Mouse (Mus musculus) thymus, postnatal 0 days (tissue): ENCODE results near the gene Atp2a2. TPM values are rescaled to one million over a fixed set of nuclear protein-coding genes. Genes with fewer than 3 reads are reported as not detected.
"Not testable (repeated sequence)": the region's sequence is repeated elsewhere in the genome, so short reads cannot be mapped to it uniquely, and the experiment has no call there.

Experiments
- DNase-seq: peaks from one replicate; pipeline ENCODE4 v3.0.0-alpha.2; 2015; ENCODE audit warnings: low spot score
- polyA plus RNA-seq: library from polyadenylated mRNA; unstranded; fragments of >200 nt; fragmentation: Nextera tagmentation; extraction: Ambion mirVana; gene quantifications from 2 replicates; pipeline ENCODE4 v1.2.1, GENCODE M21; 2015

The Atp2a2 gene
- polyA plus RNA-seq, 1 experiment from 2014 or later = 22.6 TPM

DNA sequence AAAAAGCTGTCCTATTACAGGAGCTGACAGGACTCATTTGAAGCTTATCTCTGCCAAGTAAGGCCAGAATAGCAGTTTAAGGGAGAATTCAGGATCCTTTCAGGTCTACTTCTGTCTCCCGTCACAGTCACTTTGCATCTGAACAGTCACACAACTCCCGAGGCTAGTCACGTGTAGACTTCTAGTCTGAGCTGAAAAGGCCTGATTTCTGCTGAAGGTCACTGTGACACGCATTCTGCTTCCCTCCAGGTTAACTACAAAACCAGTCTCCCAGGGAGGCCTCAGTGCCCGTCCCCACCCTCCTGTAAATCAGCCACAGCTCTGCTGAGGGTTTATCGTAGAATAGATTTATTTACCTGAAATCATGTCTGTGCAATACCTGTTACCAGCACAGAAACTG, 48.8 kb downstream of the Atp2a2 start:
- no peak for DNase-seq

DNA sequence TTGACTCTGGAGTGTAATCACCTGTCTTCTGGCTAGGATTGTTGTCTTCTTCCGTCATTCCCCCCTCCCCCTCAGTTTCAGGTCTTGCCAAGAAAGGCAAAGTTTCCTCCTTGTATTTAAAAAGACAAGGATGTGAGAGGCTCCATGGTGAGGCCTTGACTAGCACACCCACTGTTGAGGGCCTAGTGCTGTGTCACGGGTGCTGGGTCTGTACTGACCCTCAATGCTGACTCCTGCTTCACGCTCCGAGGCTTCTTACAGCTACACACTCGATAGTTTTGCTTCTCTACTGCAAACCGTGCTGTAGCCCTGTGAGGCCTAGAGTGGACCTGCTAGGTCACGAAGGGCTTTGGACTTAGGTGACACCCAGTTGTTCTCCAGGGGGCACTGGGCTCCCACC, 49.8 kb downstream of the Atp2a2 start:
- no peak for DNase-seq

DNA sequence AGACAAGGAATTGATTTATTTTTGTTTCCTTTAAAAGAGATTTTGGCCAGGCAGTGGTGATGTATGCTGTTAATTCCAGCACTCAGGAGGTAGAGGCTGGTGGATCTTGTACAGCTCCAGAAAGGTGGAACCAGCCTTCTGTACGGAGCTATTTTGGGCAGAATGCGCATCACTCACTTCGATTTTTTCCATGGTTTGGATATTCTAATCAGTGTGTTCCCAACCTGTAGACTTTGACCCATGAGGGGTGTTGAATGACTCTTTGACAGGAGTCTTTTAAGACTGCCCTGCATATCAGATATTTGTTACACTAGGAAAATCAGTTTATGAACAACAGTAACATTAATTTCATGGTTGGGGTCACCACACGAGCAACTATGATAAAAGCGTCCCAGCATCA, 50.7 kb downstream of the Atp2a2 start:
- no peak for DNase-seq

DNA sequence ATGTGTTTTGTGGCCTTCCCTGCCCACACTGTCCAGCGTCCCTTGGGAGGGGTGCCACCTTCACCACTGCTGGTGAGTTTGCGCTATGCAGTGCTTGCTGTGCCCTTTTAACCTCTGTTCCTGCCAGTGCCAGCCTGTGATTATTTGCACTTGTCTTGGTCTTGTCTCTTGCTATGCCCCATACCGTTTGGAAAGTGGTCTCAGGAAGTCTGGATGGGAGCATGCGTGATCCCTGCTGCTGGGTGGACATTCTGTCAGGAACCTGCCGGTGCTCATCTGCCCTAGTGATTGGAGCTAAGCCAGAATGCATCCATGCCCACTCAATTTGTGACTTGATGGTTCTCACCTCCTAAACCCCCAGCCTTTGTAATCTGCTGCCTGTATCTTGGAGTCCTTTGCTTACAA, 51.1 kb downstream of the Atp2a2 start:
- no peak for DNase-seq

DNA sequence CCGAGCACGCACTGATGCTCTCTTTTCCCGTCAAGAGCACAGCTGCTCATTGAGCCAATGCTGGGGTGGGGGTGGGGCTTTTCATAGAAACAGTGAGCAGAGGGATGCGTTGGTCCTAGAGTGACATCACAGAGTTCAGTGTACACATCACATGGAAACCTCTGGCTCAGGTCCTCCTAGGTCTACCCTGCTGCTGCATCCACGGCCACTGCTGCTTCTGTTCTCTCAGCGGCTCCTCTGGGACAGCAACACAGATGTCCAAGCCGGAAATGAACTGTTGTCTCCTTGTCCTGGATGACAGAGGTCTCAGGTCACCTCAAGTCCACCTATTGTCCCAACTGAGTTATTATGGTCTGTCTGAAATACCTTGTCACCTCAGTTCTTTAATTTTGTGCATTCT, 52.1 kb downstream of the Atp2a2 start:
- DNase-seq = no peak

DNA sequence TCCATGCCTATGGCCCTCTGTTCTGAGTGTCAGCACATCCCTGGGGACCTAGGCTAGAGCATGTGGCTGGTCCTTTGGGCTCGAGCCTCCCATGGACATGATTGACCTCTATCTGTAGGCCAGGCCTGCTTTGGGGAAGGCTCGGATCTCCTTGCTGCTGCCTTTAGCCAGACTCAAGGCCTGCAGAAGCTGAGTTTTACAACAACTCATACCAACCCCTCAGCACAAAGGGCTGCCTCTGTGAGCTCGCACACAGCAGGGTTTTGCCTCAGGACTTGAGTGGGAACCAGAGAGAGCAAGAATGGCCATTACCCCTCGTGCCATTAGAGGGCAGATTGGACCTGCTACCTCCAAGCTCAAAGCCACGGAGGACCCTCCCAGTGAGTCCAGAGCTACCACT, 53.2 kb downstream of the Atp2a2 start:
- no peak for DNase-seq

DNA sequence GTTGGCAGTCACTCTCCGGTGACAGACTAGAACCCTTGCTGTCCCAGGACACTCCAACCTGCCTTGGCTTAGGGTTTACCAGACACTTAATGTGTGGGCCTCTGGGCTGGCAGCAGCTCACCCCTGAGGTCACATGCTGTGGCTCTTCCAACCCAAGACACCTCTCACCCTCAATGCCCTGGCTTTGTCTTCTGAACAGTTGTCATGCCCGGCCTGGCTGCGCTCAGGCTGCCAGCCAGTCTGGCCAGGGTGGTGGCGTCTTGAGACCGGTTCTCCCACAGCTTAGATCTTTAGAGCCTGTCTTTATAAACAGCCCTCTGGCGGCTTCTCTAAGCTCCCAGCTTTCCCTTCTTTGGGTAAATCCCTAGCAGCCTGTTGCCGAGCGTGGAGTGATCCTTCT, 54.2 kb downstream of the Atp2a2 start:
- DNase-seq = no peak

DNA sequence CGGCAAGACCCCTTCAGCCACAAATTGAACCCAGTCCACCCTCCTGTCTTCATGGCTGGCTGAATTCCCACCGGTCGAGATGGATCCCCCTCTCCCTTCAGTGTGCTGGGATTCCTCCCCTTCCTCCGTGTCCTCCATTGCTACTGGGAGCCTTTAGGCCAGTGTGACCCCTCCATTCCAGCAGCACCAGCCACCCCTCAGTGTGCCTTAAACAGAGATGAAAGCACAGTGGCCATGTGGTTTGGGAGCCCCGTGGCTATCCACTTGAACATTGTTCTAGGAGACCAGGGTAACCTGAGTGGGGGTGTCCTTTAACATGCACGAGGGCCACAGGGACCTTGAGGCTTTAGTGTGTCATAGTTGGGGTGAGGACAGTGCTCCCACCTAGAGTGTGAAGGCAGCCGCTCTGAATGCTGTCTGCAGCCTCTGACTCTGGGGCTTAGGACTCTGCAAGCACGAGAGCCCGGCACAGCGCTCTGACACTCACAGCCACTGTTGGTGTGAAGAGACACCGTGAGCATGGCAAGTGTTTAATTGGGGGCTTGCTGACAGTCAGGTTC, 56.9 kb downstream of the Atp2a2 start:
- no peak for DNase-seq

DNA sequence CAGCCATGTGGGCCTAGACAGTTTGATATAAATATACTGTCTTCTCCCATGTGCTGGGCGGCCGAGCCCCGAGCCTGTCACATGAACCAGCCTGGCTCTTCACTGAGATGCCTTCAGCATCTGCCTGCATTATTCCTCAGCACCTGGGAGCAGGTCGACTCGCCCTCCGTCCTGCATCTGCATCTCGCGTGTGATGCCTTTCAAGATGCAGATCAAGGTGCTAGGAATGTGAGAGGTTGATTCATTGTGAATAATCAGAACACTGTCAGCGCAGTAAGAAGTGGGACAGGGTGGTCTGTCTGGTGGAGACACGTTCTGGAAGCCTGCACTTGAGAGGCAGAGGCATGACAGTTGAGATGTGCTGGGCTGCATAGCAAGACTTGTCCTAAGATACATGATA, 57.5 kb downstream of the Atp2a2 start:
- no peak for DNase-seq

DNA sequence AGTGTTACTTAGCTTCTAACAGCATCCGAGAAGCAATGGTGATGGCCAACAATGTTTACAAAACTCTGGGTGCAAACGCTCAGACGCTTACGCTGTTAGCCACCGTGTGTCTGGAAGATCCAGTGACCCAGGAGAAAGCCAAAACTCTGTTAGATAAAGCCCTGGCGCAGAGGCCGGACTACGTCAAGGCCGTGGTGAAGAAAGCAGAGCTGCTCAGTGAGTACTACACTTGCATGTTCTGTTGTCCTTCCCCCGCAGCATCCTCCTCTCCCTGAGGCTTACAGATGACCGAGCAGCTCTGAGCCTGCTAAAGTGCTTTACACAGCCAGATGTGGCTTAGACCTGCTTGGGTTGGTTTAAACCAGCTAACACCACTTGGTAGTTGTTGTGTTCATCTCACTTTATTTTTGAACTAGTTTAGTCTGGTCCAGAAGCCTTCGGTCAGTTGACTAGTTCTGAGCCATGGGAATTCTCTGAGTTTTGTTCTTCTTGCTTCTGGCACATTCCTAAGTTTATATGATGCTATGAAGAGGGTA, 61.9 kb downstream of the Atp2a2 start:
- DNase-seq = no peak

DNA sequence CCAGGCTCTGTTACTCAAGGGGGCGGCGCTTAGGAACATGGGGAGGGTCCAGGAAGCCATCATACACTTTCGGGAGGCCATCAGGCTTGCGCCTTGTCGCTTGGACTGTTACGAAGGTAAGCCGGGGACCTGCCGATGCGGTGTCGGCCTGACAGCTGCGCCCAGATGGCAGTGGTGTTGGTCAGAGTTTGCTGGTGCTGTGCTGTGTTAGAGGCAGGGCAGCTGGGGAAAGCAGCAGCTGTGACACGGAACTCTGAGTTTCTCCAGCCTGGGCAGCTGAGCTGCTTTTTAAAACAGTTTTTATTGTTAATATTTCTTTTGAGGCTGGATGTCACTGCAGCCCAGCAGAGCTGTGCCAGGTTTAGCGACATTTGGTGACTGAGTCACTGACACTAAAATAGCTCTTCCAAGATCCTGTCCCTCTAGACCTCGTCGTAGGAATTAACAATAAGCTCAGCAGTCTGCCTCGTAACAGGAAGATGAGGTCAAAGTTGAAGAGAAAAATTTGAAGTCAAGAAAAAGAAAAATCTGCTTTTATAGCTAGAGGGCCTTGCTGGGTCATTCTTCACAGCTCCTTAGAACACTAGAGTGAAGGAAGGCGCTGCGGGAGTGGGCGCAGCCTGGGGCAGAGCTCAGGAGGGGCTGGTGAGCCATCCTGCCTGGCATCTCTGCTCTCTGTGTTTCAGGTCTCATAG, 62.5 kb downstream of the Atp2a2 start:
- DNase-seq = no peak

DNA sequence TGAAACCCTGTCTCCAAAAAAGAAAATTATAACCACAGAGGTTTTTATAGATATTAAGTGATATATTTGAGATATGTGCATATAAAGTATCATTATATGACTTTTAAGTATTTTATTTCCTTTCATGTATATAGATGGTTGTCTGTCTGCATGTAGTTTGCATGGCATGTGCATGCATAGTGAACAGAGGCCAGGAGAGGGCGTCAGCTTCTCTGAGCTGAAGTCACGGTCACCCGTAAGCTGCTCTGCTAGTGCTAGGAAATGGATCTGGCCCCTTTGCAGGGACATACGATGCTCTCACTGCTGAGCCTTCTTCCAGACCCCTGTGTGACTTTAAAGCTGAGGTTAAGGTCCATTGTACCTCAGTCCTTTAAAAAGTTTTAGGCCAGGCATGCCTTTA, 67.5 kb downstream of the Atp2a2 start:
- DNase-seq = peak; percentile 11

DNA sequence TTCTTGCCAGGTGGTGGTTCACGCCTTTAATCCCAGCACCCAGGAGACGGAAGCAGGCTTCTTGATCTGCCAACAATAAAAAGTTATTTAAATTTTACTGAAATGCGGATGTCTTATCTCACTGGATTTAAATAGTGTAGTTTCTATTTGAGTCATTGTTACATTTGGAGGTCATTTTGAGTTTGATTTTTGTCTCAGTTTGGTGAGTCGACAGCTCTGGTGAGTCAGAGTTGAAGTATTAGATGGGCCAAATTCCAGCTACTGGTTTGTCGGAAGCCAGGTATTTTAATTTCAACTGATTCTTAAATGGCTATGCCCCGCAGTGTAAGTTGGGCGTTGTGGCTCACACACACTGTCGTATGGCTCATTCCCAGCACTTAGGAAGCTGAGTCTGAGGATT, 70.8 kb downstream of the Atp2a2 start:
- no peak for DNase-seq

DNA sequence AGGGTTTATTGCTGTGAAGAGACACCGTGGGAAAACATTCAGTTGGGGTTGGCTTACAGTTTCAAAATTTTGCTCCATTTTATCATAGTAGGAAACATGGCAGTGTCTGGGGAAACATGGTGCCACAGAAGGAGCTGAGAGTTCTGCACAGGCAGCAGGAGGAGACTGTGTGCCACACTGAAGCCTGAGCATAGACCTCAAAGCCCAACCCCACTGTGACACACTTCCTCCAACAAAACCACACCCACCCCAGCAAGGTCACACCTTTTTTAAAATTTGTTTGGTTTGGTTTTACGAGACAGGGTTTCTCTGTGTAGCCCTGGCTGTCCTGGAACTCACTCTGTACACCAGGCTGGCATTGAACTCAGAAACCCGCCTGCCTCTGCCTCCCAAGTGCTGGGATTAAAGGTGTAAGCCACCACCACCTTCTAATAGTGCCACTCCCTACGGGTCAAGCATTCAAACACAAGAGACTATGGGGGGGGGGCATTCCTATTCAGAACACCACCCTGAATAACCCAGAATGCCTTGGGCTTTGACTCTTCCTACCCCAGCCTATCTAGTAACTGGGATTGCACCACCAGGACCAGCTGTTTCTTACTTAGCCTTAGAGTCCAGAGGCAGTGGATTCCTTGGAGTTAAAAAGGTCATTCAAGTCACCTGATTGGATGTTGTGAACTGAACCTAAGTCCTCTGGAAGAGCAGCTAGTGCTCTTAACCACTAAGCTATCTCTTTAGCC, 71.8 kb downstream of the Atp2a2 start:
- no peak for DNase-seq

DNA sequence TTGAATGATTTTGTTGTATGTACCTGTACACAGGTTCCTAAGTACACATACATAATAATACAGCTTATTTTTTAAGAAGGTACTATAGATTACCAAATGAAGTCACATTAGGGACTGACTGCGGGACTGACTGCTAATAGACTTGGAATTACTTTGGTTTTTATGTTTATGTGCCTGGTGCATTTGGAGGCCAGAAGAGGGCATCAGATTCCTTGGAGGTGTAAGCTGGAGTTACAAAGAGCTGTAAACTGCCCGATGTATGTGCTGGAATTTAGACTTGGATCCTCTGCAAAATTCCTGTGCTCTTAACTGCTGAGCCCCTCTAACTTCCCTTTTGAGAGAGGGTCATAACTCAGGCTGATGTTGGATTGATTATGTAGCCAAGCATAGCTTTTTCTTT, 76.5 kb downstream of the Atp2a2 start:
- no peak for DNase-seq

DNA sequence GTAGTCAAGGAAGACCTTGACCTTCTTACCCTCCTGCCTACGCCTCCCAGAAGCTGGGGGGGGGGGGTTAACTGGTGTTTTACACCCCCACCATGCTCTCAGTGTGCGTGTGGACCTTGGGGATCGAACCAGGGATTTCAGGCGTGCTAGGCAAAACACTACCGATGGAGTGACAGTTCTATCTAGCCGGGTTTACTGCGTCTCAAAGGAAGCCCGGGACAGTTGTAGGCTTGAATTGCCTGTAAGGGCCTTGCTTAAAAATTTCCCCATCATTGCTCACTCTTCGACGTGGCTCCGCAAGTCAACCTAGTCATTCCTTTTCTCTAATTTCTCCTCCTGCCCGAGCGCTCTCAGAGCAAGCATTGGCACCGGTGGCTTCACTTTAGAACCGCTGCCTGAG, 78.9 kb downstream of the Atp2a2 start:
- peak; percentile 7 for DNase-seq

DNA sequence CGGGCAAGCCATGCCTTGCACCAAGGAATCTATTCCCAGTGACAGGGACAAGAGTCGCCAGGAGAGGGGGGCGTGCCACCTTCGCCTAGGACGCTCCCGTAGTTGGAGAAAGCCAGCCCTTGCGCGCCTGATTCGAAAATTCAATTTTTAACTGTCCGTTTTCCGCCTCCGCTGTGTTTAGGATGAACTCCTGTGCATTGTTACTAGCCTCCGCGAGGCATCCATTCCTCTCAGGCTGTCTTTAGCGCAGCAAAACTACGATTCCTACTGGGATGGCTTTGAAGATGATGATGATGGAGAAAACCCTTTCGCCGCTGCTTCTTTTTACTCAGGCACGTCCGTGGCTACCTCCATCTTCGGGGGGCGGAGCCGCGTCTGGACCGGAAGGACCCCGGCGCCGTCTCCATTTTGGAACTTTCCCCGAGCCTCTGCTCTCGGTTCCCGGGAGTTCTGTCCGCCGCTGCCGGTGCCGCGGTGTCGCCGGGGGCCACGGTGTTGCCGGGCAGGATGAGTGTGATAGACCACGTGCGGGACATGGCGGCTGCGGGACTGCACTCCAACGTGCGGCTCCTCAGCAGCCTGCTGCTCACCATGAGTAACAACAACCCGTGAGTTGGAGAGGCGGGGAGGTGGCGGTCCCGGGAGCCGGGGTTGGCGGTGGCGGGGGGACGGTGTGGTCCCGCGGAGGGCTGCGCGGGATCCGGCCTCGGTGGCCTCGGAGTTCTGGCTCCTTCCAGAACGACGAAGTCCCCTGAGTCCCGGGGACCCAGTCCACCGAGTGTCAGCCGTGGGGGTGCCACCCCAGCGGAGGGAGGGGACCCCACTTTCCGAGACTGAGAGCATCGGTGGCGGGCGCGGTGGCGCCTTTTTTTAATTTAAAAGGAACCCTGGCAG, 79.7 kb downstream of the Atp2a2 start:
- peak; percentile 90 for DNase-seq

DNA sequence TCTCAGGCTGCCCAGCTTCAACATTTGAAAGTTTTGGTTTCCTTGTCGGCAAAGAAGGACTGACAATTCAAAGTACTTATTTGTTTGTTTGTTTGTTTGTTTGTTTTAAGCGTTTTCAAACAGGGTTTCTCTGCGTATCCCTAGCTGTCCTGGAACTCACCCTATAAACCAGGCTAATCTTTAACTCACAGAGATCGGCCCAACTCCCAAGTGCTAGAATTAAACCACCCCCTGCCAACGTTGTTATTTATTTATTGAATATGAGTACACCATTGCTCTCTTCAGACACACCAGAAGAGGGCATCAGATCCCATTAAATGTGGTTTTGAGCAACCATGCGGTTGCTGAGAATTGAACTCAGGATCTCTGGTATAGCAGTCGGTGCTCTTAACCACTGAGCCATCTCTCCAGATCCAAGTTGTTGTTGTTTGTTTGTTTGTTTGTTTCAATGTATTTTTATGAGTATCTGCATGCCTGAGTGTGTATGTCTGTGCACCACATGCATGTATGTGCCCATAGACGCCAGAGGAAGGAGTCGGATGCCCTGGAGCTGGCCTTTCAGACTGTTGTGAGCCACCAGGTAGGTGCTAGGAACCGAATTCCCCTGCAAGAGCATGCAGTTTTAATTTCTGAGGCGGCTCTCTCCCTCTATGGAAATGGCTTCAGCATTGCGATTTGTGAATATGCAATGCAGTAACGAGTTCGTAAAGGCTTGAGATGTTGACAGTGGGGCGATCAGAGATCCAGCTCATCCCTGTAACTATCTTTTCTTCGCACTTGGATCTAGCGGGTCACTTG, 80.6 kb downstream of the Atp2a2 start, which contains the start of gene Anapc7:
Anapc7 (plus strand) TSS at position 423 of the 798 bp plus-strand sequence.
- no peak for DNase-seq

DNA sequence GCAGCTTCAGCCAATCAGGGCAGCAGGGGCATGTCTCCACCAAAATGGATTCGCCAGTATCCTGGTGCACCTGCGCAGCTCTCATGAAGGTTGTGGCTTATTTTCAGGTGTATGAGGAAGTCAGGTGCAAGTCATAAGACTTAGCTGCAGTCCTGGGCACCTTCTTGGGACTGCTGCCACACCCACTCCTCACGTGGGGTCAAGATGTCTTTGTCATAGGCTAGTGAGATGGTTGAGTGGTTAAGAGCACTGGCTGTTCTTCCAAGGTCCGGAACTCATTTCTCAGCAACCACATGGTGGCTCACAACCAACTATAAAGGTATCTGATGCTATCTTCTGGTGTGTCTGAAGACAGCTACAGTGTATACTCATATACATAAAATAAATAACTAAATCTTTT, 81.3 kb downstream of the Atp2a2 start:
- not testable (repeated sequence) for DNase-seq

DNA sequence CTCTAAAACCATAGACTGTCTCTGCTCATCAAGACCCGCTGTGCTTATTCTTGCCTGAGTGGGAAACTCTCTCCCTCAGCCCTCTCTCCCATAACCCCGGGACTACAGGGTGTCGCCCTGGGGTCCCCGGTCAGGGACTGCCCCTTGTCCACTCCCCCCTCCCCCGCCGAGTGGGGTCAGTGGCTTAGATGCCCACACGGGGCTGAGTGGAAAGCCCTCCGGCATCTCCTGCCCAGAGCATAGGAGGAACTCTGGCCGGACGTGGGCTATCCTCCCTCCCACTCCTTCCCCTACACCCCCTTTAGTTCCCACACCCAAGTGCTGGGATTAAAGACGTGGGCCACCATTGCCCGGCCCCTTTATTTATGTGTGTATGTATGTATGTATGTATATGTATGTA, 86.6 kb downstream of the Atp2a2 start:
- DNase-seq = no peak

DNA sequence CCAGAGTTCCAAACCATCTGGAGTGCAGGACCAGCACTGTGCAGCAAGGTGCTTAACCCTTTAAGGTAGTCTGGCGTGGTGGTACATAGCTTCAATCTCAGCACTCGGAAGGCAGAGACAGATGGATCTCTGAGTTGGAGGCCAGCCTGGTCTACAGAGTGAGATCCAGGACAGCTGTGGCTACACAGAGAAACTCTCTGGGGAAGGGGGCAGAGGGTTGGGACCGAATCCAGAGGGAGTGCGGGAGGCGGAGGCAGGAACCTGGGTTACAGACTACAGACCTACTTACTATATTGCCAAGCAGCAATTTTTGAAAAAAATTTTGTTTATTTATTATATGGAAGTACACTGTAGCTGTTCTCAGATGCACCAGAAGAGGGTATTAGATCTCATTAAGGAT, 87.7 kb downstream of the Atp2a2 start:
- no peak for DNase-seq
